Mouse (Mus musculus) C2C12 (cell line): ENCODE measurements around the gene Arrb2. TPM values are rescaled to one million over a fixed set of nuclear protein-coding genes. Genes with fewer than 3 reads are reported as not detected.
"Not testable (repeated sequence)": the region's sequence is repeated elsewhere in the genome, so short reads cannot be mapped to it uniquely, and the experiment has no call there.

Source experiments
- H3K27me3 ChIP-seq: one replicate; pipeline ENCODE4 v1.6.1; 2011; ENCODE audit not compliant: control insufficient read depth, insufficient read depth, insufficient read length
- H3K36me3 ChIP-seq: one replicate; pipeline ENCODE4 v1.6.1; 2011; ENCODE audit not compliant: control insufficient read depth, insufficient read depth
- H3K4me3 ChIP-seq: one replicate; pipeline ENCODE4 v1.5.1; 2011; ENCODE audit warnings: mild to moderate bottlenecking, control low read depth; ENCODE audit not compliant: poor library complexity, insufficient read depth, severe bottlenecking
- H3K79me2 ChIP-seq: one replicate; pipeline ENCODE4 v1.6.1; 2011; ENCODE audit not compliant: control insufficient read depth, insufficient read depth
- H3K79me3 ChIP-seq: one replicate; pipeline ENCODE4 v1.6.1; 2011; ENCODE audit warnings: low read depth, control low read depth
- H3ac ChIP-seq: one replicate; pipeline ENCODE3; 2011; ENCODE audit warnings: low read depth; ENCODE audit not compliant: control insufficient read depth, insufficient read length
- CEBPB ChIP-seq: IDR thresholded peaks from one replicate; pipeline ENCODE4 v1.6.1; 2011; ENCODE audit warnings: low read depth, mild to moderate bottlenecking, control low read depth, moderate library complexity
- CTCF ChIP-seq: IDR thresholded peaks from one replicate; pipeline ENCODE4 v1.5.1; 2011; ENCODE audit not compliant: control insufficient read depth, insufficient read depth, insufficient read length
- FOSL1 ChIP-seq: IDR thresholded peaks from one replicate; pipeline ENCODE4 v1.8.0; 2011; ENCODE audit warnings: mild to moderate bottlenecking, low read length; ENCODE audit not compliant: poor library complexity, insufficient read depth, severe bottlenecking
- MAX ChIP-seq: IDR thresholded peaks from one replicate; pipeline ENCODE4 v1.6.1; 2011; ENCODE audit warnings: mild to moderate bottlenecking, control low read depth
- MYOD1 ChIP-seq: IDR thresholded peaks from one replicate; pipeline ENCODE4 v1.6.1; 2011; ENCODE audit warnings: low read depth; ENCODE audit not compliant: control insufficient read depth, insufficient read length
- MYOG ChIP-seq: IDR thresholded peaks from one replicate; pipeline ENCODE4 v1.6.1; 2011; ENCODE audit not compliant: control insufficient read depth, insufficient read length; ENCODE audit errors: extremely low read depth
- USF1 ChIP-seq: IDR thresholded peaks from one replicate; pipeline ENCODE4 v1.6.1; 2011; ENCODE audit warnings: low read depth, mild to moderate bottlenecking, control low read depth, moderate library complexity
- polyA plus RNA-seq: library from polyadenylated mRNA; unstranded; fragments of >200 nt; fragmentation: generic; extraction: Trizol; gene quantifications from one replicate; pipeline ENCODE4 v1.2.1, GENCODE M21; 2012; ENCODE audit warnings: missing spikeins

Gene Arrb2
- polyA plus RNA-seq, 1 experiment: 27.6 TPM

- peaks cover 47% of the 10 kb centered on the region for H3K79me3 ChIP-seq
- peaks cover 26% of the 10 kb centered on the region for H3K36me3 ChIP-seq
- H3K4me3 ChIP-seq: peak within 1 kb of the TSS; percentile 96
- TF ChIP-seq MAX (peak; percentile 96), MYOD1 (no peak), USF1 (peak; percentile 91)
- peak within 1 kb of the TSS; percentile 73 for H3ac ChIP-seq
- peaks cover 59% of the 10 kb centered on the region for H3K79me2 ChIP-seq
- H3K27me3 ChIP-seq: no peaks in the 10 kb centered on the region
Observed at GRCm38 (mm10) chr11:70409594-70410296, 22.7 kb upstream of the Arrb2 start, which contains the start of gene Pelp1. Gene Pelp1 (minus strand): TSS chr11:70410031.

GRCm38 (mm10) chr11:70410297-70410643, 22.2 kb upstream of the Arrb2 start:
- no peaks in the 10 kb centered on the region for H3K27me3 ChIP-seq
- H3K36me3 ChIP-seq: peaks cover 21% of the 10 kb centered on the region
- peaks cover 42% of the 10 kb centered on the region for H3K79me3 ChIP-seq
- H3K4me3 ChIP-seq: peak overlapping the region; percentile 96
- TF ChIP-seq CTCF (no peak), MYOG (no peak), MAX (no peak), MYOD1 (no peak), USF1 (no peak), FOSL1 (no peak), CEBPB (no peak)
- peak overlapping the region; percentile 73 for H3ac ChIP-seq
- peaks cover 53% of the 10 kb centered on the region for H3K79me2 ChIP-seq

- H3K79me2 ChIP-seq: peaks cover 30% of the 10 kb centered on the region
- H3K36me3 ChIP-seq: peaks cover 1% of the 10 kb centered on the region
- peaks cover 5% of the 10 kb centered on the region for H3K27me3 ChIP-seq
- peak overlapping the region; percentile 24 for H3ac ChIP-seq
- H3K79me3 ChIP-seq: peaks cover 19% of the 10 kb centered on the region
- TF ChIP-seq MAX (no peak), MYOD1 (no peak), FOSL1 (no peak), USF1 (peak; percentile 37)
- no peak overlapping the region for H3K4me3 ChIP-seq
Observed at GRCm38 (mm10) chr11:70412591-70412990, 19.8 kb upstream of the Arrb2 start.

GRCm38 (mm10) chr11:70413961-70414360, 18.5 kb upstream of the Arrb2 start:
- H3K27me3 ChIP-seq: peaks cover 5% of the 10 kb centered on the region
- no peak overlapping the region for H3ac ChIP-seq
- H3K79me3 ChIP-seq: peaks cover 5% of the 10 kb centered on the region
- peaks cover 16% of the 10 kb centered on the region for H3K79me2 ChIP-seq
- H3K36me3 ChIP-seq: no peaks in the 10 kb centered on the region
- TF ChIP-seq CEBPB (no peak), MYOG (no peak), MAX (peak; percentile 36)
- H3K4me3 ChIP-seq: no peak overlapping the region

GRCm38 (mm10) chr11:70418199-70418598, 14.2 kb upstream of the Arrb2 start:
- Histone ChIP-seq H3K27me3 (peaks cover 5% of the 10 kb centered on the region), H3K79me3 (no peaks in the 10 kb centered on the region), H3K36me3 (no peaks in the 10 kb centered on the region), H3K79me2 (no peaks in the 10 kb centered on the region), H3ac (no peak overlapping the region), H3K4me3 (no peak overlapping the region)
- TF ChIP-seq USF1: no peak
- no peak for TF ChIP-seq CEBPB
- TF ChIP-seq FOSL1: no peak

GRCm38 (mm10) chr11:70419486-70419885, 12.9 kb upstream of the Arrb2 start:
- Histone ChIP-seq H3K36me3 (no peaks in the 10 kb centered on the region), H3K27me3 (peaks cover 9% of the 10 kb centered on the region), H3K79me3 (no peaks in the 10 kb centered on the region), H3K79me2 (no peaks in the 10 kb centered on the region), H3ac (no peak overlapping the region), H3K4me3 (no peak overlapping the region)
- no peak for TF ChIP-seq MYOG
- no peak for TF ChIP-seq MYOD1
- TF ChIP-seq USF1: no peak
- TF ChIP-seq CTCF: no peak
- TF ChIP-seq CEBPB: no peak
- no peak for TF ChIP-seq MAX
- no peak for TF ChIP-seq FOSL1

- not testable (repeated sequence) for H3ac ChIP-seq, H3K79me2 ChIP-seq, H3K4me3 ChIP-seq, H3K79me3 ChIP-seq, H3K27me3 ChIP-seq, H3K36me3 ChIP-seq
Observed at GRCm38 (mm10) chr11:70426598-70426997, 5.8 kb upstream of the Arrb2 start.
